Mouse (Mus musculus) neural tube, embryonic 11.5 days (tissue): ENCODE data around the gene Traf5. TPM values are rescaled to one million over a fixed set of nuclear protein-coding genes. Genes with fewer than 3 reads are reported as not detected.

ENCODE experiments used
- ATAC-seq: fragments of 200-750 bp; cut with Nextera tagmentation; 2 replicates; pipeline ENCODE4 v1.8.0; 2017; ENCODE audit warnings: moderate number of reproducible peaks, mild to moderate bottlenecking, moderate TSS enrichment, moderate library complexity; ENCODE audit not compliant: insufficient read depth, low FRiP score, low TSS enrichment
- DNase-seq: peaks from one replicate; pipeline ENCODE4 v3.0.0-alpha.2; 2015; ENCODE audit warnings: low spot score
- H3K27ac ChIP-seq: fragments of 300-500 bp; sonication (generic); 2 replicates; pipeline ENCODE4 v1.5.1; 2014; ENCODE audit warnings: low read depth, mild to moderate bottlenecking, low read length
- H3K27me3 ChIP-seq: fragments of 300-500 bp; sonication (generic); 2 replicates; pipeline ENCODE4 v1.6.1; 2014; ENCODE audit warnings: mild to moderate bottlenecking, low read length, mixed read lengths; ENCODE audit not compliant: control insufficient read depth, insufficient read depth
- H3K36me3 ChIP-seq: fragments of 300-500 bp; sonication (generic); 2 replicates; pipeline ENCODE4 v1.6.1; 2014; ENCODE audit warnings: mild to moderate bottlenecking, low read length, moderate library complexity, mixed read lengths; ENCODE audit not compliant: control insufficient read depth, insufficient read depth
- H3K4me1 ChIP-seq: fragments of 300-500 bp; sonication (generic); 2 replicates; pipeline ENCODE4 v1.6.1; 2014; ENCODE audit warnings: low read length, mixed read lengths; ENCODE audit not compliant: control insufficient read depth, insufficient read depth
- H3K4me2 ChIP-seq: fragments of 300-500 bp; sonication (generic); 2 replicates; pipeline ENCODE4 v1.6.1; 2014; ENCODE audit warnings: low read depth, mild to moderate bottlenecking, moderate library complexity
- H3K4me3 ChIP-seq: fragments of 300-500 bp; sonication (generic); 2 replicates; pipeline ENCODE4 v1.5.1; 2014; ENCODE audit warnings: low read depth, low read length
- H3K9ac ChIP-seq: fragments of 300-500 bp; sonication (generic); 2 replicates; pipeline ENCODE4 v1.6.1; 2014; ENCODE audit warnings: mild to moderate bottlenecking, low read length
- H3K9me3 ChIP-seq: fragments of 300-500 bp; sonication (generic); 2 replicates; pipeline ENCODE4 v1.6.1; 2016; ENCODE audit warnings: low read length; ENCODE audit not compliant: control insufficient read depth
- WGBS: fragments of 180-500 bp; shearing (Covaris S2); extraction: QIAGEN DNeasy Blood & Tissue Kit; methylation state at CpG from one replicate; pipeline ENCODE4 v1.1.7; 2014; 5-methylcytosine and 5-hydroxymethylcytosine counted together
- microRNA-seq: library from miRNA; unstranded; fragments of <30 nt; microRNA quantifications from one replicate; pipeline ENCODE4, GENCODE M21; 2016
- polyA plus RNA-seq: library from polyadenylated mRNA; unstranded; fragments of >200 nt; fragmentation: Nextera tagmentation; extraction: Ambion mirVana; gene quantifications from 2 replicates; pipeline ENCODE4 v1.2.1, GENCODE M21; 2014

The Traf5 gene
- polyA plus RNA-seq, 1 experiment from 2014 or later = 5.0 TPM

DNA sequence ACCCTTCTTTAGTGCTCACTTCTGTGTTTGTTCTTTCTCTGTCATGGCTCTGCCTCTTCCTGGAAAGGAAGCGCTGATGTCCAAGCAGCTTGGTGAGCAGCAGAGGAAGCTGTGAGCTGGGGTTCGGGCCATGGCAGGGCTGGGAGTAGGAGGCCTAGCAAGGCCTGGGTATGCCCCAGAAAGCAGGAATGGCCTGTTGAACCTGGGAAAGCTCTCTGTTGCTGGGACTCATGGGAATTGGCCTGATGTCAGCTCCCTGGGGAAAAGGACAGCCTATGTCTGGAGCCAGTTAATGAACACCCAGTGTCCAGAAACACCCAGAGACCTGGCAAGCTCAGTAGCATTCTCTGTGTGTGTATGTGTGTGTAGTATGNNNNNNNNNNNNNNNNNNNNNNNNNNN, 135.5 kb downstream of the Traf5 start:
- no peak overlapping the region for H3K4me2 ChIP-seq
- H3K4me3 ChIP-seq = no peak overlapping the region
- H3K9me3 ChIP-seq = no peaks in the 10 kb centered on the region
- no peak overlapping the region for H3K27ac ChIP-seq
- no peaks in the 10 kb centered on the region for H3K4me1 ChIP-seq
- H3K9ac ChIP-seq = no peak overlapping the region
- H3K27me3 ChIP-seq = no peaks in the 10 kb centered on the region
- ATAC-seq (no peak), DNase-seq (no peak)
- H3K36me3 ChIP-seq = no peaks in the 10 kb centered on the region
- 89% methylated on average over 2 of the region's 2 CpGs for WGBS

DNA sequence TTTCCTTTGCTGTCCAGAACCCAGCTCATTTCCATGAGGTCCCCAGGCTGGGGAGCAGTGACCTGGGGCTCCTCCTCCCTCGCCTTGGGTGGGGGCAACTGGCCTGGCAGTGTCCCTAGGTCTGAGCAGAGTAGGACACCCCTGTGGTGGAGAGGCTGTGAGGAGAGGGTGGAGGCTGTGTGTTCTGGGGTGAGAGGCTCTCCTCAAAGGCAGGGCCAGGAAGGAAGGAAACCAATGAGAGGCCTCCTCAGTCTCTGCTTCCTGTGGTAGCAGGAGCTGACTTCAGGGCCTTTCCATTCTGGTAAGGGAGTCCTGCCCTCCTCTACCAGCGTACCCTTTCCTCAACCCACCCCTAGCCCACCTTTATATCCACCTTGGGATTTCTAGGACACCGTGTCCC, 136.1 kb downstream of the Traf5 start:
- H3K36me3 ChIP-seq = no peaks in the 10 kb centered on the region
- ATAC-seq = no peak
- H3K4me2 ChIP-seq = no peak overlapping the region
- no peak for DNase-seq
- 71% methylated on average over 3 of the region's 3 CpGs for WGBS
- no peaks in the 10 kb centered on the region for H3K9me3 ChIP-seq
- no peak overlapping the region for H3K9ac ChIP-seq
- H3K27ac ChIP-seq = no peak overlapping the region
- no peaks in the 10 kb centered on the region for H3K27me3 ChIP-seq
- H3K4me1 ChIP-seq = no peaks in the 10 kb centered on the region
- no peak overlapping the region for H3K4me3 ChIP-seq

DNA sequence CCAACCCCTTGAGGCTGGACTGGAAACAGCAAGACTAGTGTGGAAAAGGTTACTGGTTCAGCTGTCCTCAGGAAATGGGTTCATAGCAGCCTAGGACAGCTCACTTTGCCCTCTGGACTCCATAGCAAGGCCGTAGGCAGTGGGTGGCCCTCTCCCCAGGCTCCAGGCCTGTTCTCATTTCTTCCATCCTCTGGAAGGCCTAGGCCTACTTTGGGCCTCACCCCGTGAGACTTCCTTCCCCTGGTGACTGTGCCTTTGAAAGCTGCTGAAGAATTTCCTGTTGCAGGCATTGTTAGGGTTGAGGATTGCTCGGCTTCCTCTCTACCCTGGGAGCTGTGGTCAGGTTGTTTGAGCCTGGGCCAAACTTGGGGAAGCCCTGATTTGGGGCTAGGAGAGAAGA, 137.3 kb downstream of the Traf5 start:
- no peaks in the 10 kb centered on the region for H3K4me1 ChIP-seq
- no peak overlapping the region for H3K4me3 ChIP-seq
- ATAC-seq (no peak), DNase-seq (no peak)
- no peak overlapping the region for H3K27ac ChIP-seq
- no peak overlapping the region for H3K4me2 ChIP-seq
- no peaks in the 10 kb centered on the region for H3K9me3 ChIP-seq
- no peaks in the 10 kb centered on the region for H3K27me3 ChIP-seq
- H3K9ac ChIP-seq = no peak overlapping the region
- H3K36me3 ChIP-seq = no peaks in the 10 kb centered on the region
- WGBS = 66% methylated on average over 3 of the region's 3 CpGs

DNA sequence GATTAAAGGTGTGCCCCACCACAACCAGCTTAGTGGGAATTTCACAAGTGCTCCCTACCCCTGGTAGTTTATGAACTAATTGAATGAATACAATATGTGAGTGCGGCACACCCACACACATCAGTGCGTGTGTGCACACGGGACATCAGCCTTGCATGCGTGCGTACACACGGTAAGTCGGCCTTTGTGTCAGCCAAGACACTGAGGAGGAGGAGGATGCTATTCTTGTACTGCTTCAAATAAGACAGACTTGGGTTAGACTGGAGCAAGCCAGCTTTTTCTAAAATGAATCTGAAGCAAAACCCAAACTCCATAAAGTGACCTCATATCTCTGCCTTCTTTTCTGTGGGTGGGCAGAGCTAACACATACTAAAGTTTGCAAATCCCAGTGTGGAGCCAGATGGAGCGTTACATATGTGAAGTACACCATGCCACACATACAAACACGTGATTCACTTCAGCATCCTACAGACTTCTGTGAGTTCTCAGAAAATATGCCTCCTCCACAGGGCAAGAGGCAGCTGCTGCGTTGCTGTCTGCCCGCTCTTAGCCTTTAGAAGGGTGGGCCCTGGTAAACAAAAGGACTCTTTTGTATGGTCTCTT, 139.5 kb downstream of the Traf5 start:
- WGBS = 88% methylated on average over 11 of the region's 11 CpGs
- DNase-seq (no peak), ATAC-seq (no peak)
- Histone ChIP-seq H3K9me3 (no peaks in the 10 kb centered on the region), H3K4me1 (no peaks in the 10 kb centered on the region), H3K9ac (no peak overlapping the region), H3K4me2 (no peak overlapping the region), H3K27ac (no peak overlapping the region), H3K27me3 (no peaks in the 10 kb centered on the region), H3K4me3 (no peak overlapping the region), H3K36me3 (no peaks in the 10 kb centered on the region)

DNA sequence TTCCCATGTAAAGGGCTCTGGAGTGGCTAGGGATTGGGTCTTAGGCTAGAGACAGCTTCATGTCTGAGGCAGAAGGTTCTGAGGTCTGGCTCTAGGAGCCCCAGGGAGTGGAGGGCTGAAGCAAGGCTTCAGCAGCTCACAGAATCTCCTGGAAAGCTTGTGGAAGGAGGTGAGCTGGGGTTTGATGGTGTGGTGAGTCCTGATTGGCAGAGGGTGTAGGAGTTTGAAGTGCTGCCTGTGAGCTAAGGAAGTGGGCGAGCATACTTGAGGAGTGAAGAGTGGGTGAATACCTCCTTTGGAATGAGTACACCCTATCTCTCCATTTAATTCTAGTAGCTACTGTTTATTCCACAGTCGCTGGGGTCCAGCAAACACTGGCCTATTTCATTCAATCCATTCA, 141.7 kb downstream of the Traf5 start:
- Histone ChIP-seq H3K27ac (no peak overlapping the region), H3K4me1 (no peaks in the 10 kb centered on the region), H3K9me3 (no peaks in the 10 kb centered on the region), H3K27me3 (no peaks in the 10 kb centered on the region), H3K36me3 (no peaks in the 10 kb centered on the region), H3K9ac (no peak overlapping the region), H3K4me2 (no peak overlapping the region), H3K4me3 (no peak overlapping the region)
- WGBS = 77% methylated on average over 2 of the region's 2 CpGs
- ATAC-seq (no peak), DNase-seq (no peak)

DNA sequence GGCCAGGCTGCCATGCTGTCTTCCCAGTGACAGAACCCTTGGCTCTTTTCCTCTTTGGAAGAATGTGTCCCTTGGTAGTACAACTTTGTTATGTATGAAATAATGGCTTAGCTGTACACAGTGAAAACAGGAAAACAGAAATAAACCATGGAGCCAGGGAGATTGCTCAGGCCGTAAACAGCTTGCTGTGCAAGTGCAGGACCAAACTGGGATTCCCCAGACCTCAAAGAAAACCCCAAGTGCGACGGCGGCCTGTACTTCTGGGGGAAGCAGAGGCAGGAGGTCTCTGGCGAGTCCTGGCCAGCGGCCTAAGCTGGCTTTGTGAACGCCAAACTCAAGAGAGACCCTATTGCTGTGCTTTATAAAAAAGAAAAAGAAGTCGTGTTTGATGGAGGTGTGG, 143.8 kb downstream of the Traf5 start:
- no peaks in the 10 kb centered on the region for H3K4me1 ChIP-seq
- no peaks in the 10 kb centered on the region for H3K9me3 ChIP-seq
- H3K4me3 ChIP-seq = no peak overlapping the region
- ATAC-seq = no peak
- H3K4me2 ChIP-seq = no peak overlapping the region
- H3K9ac ChIP-seq = no peak overlapping the region
- WGBS = 79% methylated on average over 8 of the region's 8 CpGs
- no peak for DNase-seq
- no peak overlapping the region for H3K27ac ChIP-seq
- no peaks in the 10 kb centered on the region for H3K27me3 ChIP-seq
- no peaks in the 10 kb centered on the region for H3K36me3 ChIP-seq

DNA sequence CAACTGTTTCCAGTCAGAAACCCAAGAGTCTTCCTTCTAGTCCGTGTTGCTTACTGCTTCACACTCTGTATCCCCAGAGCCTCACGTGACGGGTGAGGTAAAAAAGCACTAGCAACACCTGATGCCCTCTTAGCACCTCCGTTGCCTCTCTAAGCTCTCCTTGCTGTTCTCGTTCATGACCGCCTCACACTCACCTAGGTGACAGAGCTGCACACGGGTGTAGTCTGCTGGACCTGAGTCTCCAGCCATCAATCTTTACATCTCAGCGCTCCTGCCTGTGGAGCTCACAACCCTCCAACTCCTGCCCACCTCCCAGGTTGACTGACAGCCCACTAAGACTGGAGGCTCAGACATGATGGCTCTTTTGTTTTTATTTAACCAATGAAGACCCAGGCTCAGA, 144.6 kb downstream of the Traf5 start:
- H3K4me2 ChIP-seq = no peak overlapping the region
- no peak overlapping the region for H3K4me3 ChIP-seq
- H3K27me3 ChIP-seq = no peaks in the 10 kb centered on the region
- H3K36me3 ChIP-seq = no peaks in the 10 kb centered on the region
- H3K27ac ChIP-seq = no peak overlapping the region
- no peaks in the 10 kb centered on the region for H3K9me3 ChIP-seq
- WGBS = 81% methylated on average over 8 of the region's 8 CpGs
- ATAC-seq (no peak), DNase-seq (no peak)
- H3K4me1 ChIP-seq = no peaks in the 10 kb centered on the region
- H3K9ac ChIP-seq = no peak overlapping the region

Small RNA genes lying within 50 kb of the gene (microRNA-seq; reads per million reads assigned to microRNA genes)
- not detected for gene Mir3473c

Other genes starting within 250 kb of the Traf5 start
- gene Slc30a1, start 185.8 kb downstream of the Traf5 start, polyA plus RNA-seq = 2.1 and 3.3 TPM in 2 replicates
- 0.85 and 1.3 TPM in 2 replicates for gene Rd3, start 115.2 kb downstream of the Traf5 start, polyA plus RNA-seq
- gene Rcor3, start 45.5 kb upstream of the Traf5 start, polyA plus RNA-seq = 20.7 and 22.2 TPM in 2 replicates
- gene Kcnh1, start 98.2 kb upstream of the Traf5 start, polyA plus RNA-seq = 0.81 and 1.0 TPM in 2 replicates